In the genomic region with DNA sequence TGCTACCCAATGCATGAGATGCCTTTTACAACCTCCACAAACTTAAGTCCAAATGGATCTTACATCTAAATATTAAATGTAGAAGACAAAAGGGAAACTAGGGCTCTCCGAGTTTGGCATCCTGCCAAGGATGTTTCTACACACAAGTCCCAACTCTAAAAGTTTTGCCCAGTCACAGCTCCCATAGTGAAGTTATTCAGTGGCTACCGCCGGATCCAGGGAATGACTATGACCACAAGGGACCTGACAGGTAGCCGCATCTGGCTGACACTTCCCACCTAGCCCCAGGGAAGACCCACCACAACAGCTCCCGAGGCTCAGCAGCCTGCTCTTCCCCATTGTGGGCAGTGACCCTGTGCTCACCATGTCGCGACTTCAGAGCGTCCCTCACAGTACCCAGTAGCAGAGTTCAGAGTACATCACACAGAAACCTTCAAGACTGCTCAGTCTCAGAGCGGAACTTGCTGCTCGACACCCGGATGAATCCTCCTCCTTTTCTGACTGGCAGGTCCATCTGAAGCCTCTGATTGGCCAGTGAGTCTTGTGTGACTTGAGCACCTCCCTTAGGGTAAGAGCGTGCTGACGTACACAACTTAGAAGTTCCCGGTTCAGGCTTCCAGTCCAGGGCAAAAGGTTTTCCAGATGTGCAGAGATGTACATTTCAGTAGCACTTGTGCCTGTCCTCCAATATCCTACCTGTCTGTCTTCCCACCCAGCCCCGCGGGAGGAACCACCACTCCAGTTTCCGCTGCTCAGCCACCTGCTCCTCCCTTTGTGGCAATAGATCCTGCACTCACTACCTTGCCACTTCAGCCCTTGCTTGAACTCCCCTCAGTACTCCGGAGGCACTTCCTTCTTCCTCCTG, we compare ENCODE assay signal across 8 mouse cellular contexts. TPM values are rescaled to one million over a fixed set of nuclear protein-coding genes. Genes with fewer than 3 reads are reported as not detected.
A peak's percentile ranks its signal among the peaks of the same experiment; 100 is the strongest.
DNase-seq lines count a peak whose midpoint lies in the region; ATAC-seq lines count a peak whose summit lies in the region.

A gene (minus strand): TSS at position 499 of the 865 bp plus-strand sequence.

- intact Hi-C loops in heart, postnatal 14 days (cut with DNase I) = no loop called here

- H3K4me1 ChIP-seq in forebrain, embryonic 14.5 days (ENCODE audit: control insufficient read depth, insufficient read depth, low read length) = peaks cover 8% of the 10 kb centered on the region; the same call in 1 of the 2 replicates
- H3K4me1 ChIP-seq in neural tube, embryonic 15.5 days = peaks cover 16% of the 10 kb centered on the region

- H3K9me3 ChIP-seq in forebrain, embryonic 14.5 days (replicated peaks; ENCODE audit: control insufficient read depth, low read length) = no peaks in the 10 kb centered on the region
- no peaks in the 10 kb centered on the region for H3K9me3 ChIP-seq in neural tube, embryonic 15.5 days (replicated peaks)

- under 1% methylated on average over 18 of the region's 18 CpGs for WGBS in forebrain, embryonic 14.5 days
- under 1% methylated on average over 18 of the region's 18 CpGs for WGBS in neural tube, embryonic 15.5 days

- 0 out of 2 replicates have a peak within 1 kb of the TSS, but pooled peaks have one; percentile 21 for H3K27ac ChIP-seq in forebrain, embryonic 14.5 days (ENCODE audit: low read depth, low read length)
- H3K27ac ChIP-seq in neural tube, embryonic 15.5 days (replicated peaks) = peak within 1 kb of the TSS; percentile 73

- ATAC-seq in forebrain, embryonic 14.5 days = peak; percentile 100
- peak; percentile 100 for ATAC-seq in neural tube, embryonic 15.5 days (ENCODE audit: low FRiP score)

- peak; percentile 94 for DNase-seq in ES-CJ7 (ENCODE audit: low read depth, low spot score)
- peak; percentile 73 for DNase-seq in cerebellum, adult 11 months
- peak; percentile 95 for DNase-seq in forebrain, embryonic 14.5 days (ENCODE audit: low spot score)
- DNase-seq in heart, postnatal 14 days = peak; percentile 74 to 82
- peak; percentile 89 for DNase-seq in layer of hippocampus, adult 11-12 months (ENCODE audit: low spot score)
- DNase-seq in lung, adult 18-20 months = peak; percentile 91 to 93
- DNase-seq in testis, postnatal 14 days (ENCODE audit: low spot score) = peak; percentile 87

- H3K9ac ChIP-seq in forebrain, embryonic 14.5 days (ENCODE audit: low read length) = peak within 1 kb of the TSS; percentile 73
- H3K9ac ChIP-seq in neural tube, embryonic 15.5 days (replicated peaks) = peak within 1 kb of the TSS; percentile 76

- peak within 1 kb of the TSS; percentile 81 for H3K4me3 ChIP-seq in forebrain, embryonic 14.5 days (ENCODE audit: low read depth, low read length)
- H3K4me3 ChIP-seq in neural tube, embryonic 15.5 days (replicated peaks) = peak within 1 kb of the TSS; percentile 89

- peak within 1 kb of the TSS; percentile 71 for H3K4me2 ChIP-seq in forebrain, embryonic 14.5 days (ENCODE audit: low read length)
- peak within 1 kb of the TSS; percentile 85 for H3K4me2 ChIP-seq in neural tube, embryonic 15.5 days

- H3K27me3 ChIP-seq in forebrain, embryonic 14.5 days (replicated peaks; ENCODE audit: control insufficient read depth, insufficient read depth, low read length) = no peaks in the 10 kb centered on the region
- no peaks in the 10 kb centered on the region for H3K27me3 ChIP-seq in neural tube, embryonic 15.5 days (replicated peaks)

- H3K36me3 ChIP-seq in forebrain, embryonic 14.5 days (ENCODE audit: control insufficient read depth, insufficient read depth, low read length) = no peaks in the 10 kb centered on the region
- no peaks in the 10 kb centered on the region for H3K36me3 ChIP-seq in neural tube, embryonic 15.5 days

RNA-seq across cellular contexts. Expression of the gene that starts here (rescaled TPM):
- 36.0 and 39.2 TPM in 2 replicates for polyA plus RNA-seq in forebrain, embryonic 14.5 days (2014; fragmentation: Nextera tagmentation; extraction: Ambion mirVana)
- total RNA-seq in heart, postnatal 14 days (2021) = 10 to 100 TPM in 1 of 2 experiments, 1 to 10 TPM in 1; 9.9 to 14.8 TPM
- 60.9 and 65.1 TPM in 2 replicates for polyA plus RNA-seq in neural tube, embryonic 15.5 days (2015; fragmentation: Nextera tagmentation; extraction: Ambion mirVana)

Comparison
In these comparisons a context has a peak if more than half of its experiments do, and no peak if none do; other contexts are left out.
1. Peak in every context shown above with its lines: DNase-seq, ATAC-seq, H3K4me3 ChIP-seq and H3K27ac ChIP-seq.